Mouse (Mus musculus): ENCODE measurements around the gene Foxl2.

DNA sequence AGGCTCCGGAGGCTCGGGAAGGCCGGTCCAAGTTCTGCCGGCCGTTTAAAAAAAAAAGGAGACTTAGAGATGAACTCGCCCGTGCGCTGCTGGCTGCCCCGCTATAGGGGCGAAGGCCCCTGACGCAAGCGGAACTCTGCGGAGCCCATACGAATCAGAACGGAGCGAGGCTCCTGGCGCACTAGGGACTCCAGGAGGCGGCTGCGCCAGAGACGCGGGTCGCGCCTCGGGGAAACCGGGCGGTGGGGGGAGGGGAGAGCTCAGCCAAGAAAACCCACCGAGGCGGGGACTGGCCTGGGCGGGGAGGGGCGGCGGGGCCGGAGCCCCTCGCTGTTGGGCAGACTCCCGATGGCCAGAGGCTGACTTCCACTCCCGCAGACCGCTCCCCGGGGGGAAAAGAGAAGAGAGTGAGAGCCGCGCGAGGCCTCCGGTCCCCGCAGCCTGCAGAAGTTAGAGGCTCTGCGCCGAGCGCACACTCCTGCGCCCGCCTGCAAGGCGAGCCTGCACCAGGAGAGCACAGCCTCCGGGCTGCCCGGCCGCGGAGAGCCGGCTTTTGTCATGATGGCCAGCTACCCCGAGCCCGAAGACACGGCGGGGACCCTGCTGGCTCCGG is at the start of gene Foxl2:
- no peak for TF ChIP-seq CTCF (IDR thresholded peaks at IDR 0.05; ENCODE audit: borderline replicate concordance, control insufficient read depth, extremely low read depth, insufficient read depth, low read length, poor library complexity)
- TF ChIP-seq POLR2A (IDR thresholded peaks at IDR 0.05; ENCODE audit: control insufficient read depth, extremely low read depth, insufficient read depth, low read length, poor library complexity) = no peak

Measured in thymus, adult 2 months (tissue).